Mouse (Mus musculus) retina, embryonic 14.5 days (tissue): Measurements from ENCODE around the gene Upp2.

Experiments
- DNase-seq: peaks from one replicate; pipeline ENCODE4 v3.0.0-alpha.2; 2015; ENCODE audit warnings: low spot score

The Upp2 gene

GRCm38 (mm10) chr2:58615766-58616165, 48.7 kb downstream of the Upp2 start:
- no peak for DNase-seq

- no peak for DNase-seq
Measured at GRCm38 (mm10) chr2:58625186-58625585, 58.1 kb downstream of the Upp2 start.

GRCm38 (mm10) chr2:58625681-58626080, 58.6 kb downstream of the Upp2 start:
- no peak for DNase-seq

GRCm38 (mm10) chr2:58626136-58626769, 59.2 kb downstream of the Upp2 start:
- no peak for DNase-seq

GRCm38 (mm10) chr2:58627981-58628380, 60.9 kb downstream of the Upp2 start:
- no peak for DNase-seq

GRCm38 (mm10) chr2:58628993-58629392, 61.9 kb downstream of the Upp2 start:
- DNase-seq, result no peak

GRCm38 (mm10) chr2:58629440-58629839, 62.3 kb downstream of the Upp2 start:
- DNase-seq, result no peak

- DNase-seq, result no peak
Measured at GRCm38 (mm10) chr2:58633791-58634190, 66.7 kb downstream of the Upp2 start.

- no peak for DNase-seq
Measured at GRCm38 (mm10) chr2:58641761-58642555, 74.9 kb downstream of the Upp2 start.

GRCm38 (mm10) chr2:58645667-58646066, 78.6 kb downstream of the Upp2 start:
- no peak for DNase-seq

GRCm38 (mm10) chr2:58655169-58655568, 88.1 kb downstream of the Upp2 start:
- DNase-seq, result no peak

- DNase-seq, result no peak
Measured at GRCm38 (mm10) chr2:58656959-58657358, 89.9 kb downstream of the Upp2 start.

GRCm38 (mm10) chr2:58657855-58658254, 90.8 kb downstream of the Upp2 start:
- DNase-seq, result no peak

- DNase-seq, result no peak
Measured at GRCm38 (mm10) chr2:58660591-58660990, 93.5 kb downstream of the Upp2 start.

- no peak for DNase-seq
Measured at GRCm38 (mm10) chr2:58661116-58661515, 94.0 kb downstream of the Upp2 start.

GRCm38 (mm10) chr2:58662661-58663060, 95.6 kb downstream of the Upp2 start:
- peak; percentile 11 for DNase-seq

GRCm38 (mm10) chr2:58663404-58664120, 96.5 kb downstream of the Upp2 start:
- DNase-seq, result peak; percentile 55

- DNase-seq, result peak; percentile 79
Measured at GRCm38 (mm10) chr2:58665081-58665814, 98.2 kb downstream of the Upp2 start.

- DNase-seq, result no peak
Measured at GRCm38 (mm10) chr2:58667298-58667697, 100.2 kb downstream of the Upp2 start.

- DNase-seq, result peak; percentile 75
Measured at GRCm38 (mm10) chr2:58667991-58668390, 100.9 kb downstream of the Upp2 start.

GRCm38 (mm10) chr2:58669114-58669513, 102.0 kb downstream of the Upp2 start:
- DNase-seq, result no peak

GRCm38 (mm10) chr2:58672520-58672919, 105.4 kb downstream of the Upp2 start:
- no peak for DNase-seq
